Mouse (Mus musculus) layer of hippocampus, postnatal 25 days (tissue): Measurements from ENCODE around the gene Mpv17l. TPM values are rescaled to one million over a fixed set of nuclear protein-coding genes. Genes with fewer than 3 reads are reported as not detected.

Experiments
- total RNA-seq, 2 experiments: library from RNA; stranded (reverse); gene quantifications; 2 replicates each; pipeline ENCODE4 v1.2.3; 2021

Gene Mpv17l
- total RNA-seq, 2 experiments from 2014 or later = 72.7 to 74.0 TPM

Other genes with a start within 250 kb of the Mpv17l start
- 10 to 100 TPM; 26.7 to 27.1 TPM for gene Parn, start 235.0 kb upstream of the Mpv17l start, total RNA-seq
- gene Bfar, start 231.3 kb upstream of the Mpv17l start, total RNA-seq = 10 to 100 TPM; 35.0 to 40.4 TPM
- 1 to 10 TPM; 3.5 to 3.6 TPM for gene 3110001I22Rik, start 231.2 kb upstream of the Mpv17l start, total RNA-seq
- not detected for gene Pla2g10, start 172.2 kb upstream of the Mpv17l start, total RNA-seq
- gene Rrn3, start 122.5 kb upstream of the Mpv17l start, total RNA-seq = 10 to 100 TPM; 47.0 to 49.1 TPM
- gene Ntan1, start 84.3 kb upstream of the Mpv17l start, total RNA-seq = 10 to 100 TPM; 84.7 to 86.4 TPM
- gene Pdxdc1, start within 50 bp of the Mpv17l start, total RNA-seq = 10 to 100 TPM; 75.7 to 76.8 TPM
- gene 2900011O08Rik, start 83.4 kb downstream of the Mpv17l start, total RNA-seq = 100 to 1,000 TPM; 259 to 282 TPM
- 1 to 10 TPM in 1 of 2 experiments, under 1 TPM in 1; 0.98 to 1.5 TPM for gene Ifitm7, start 83.7 kb downstream of the Mpv17l start, total RNA-seq